Mouse (Mus musculus) splenic B cell, adult 2 months (primary cell): ENCODE measurements around the gene Rnpepl1.
"Not testable (repeated sequence)": the region's sequence is repeated elsewhere in the genome, so short reads cannot be mapped to it uniquely, and the experiment has no call there.

ENCODE experiments used
- DNase-seq: peaks from one replicate; pipeline ENCODE4 v3.0.0-alpha.2; 2011; ENCODE audit warnings: low read depth, low spot score
- H3K27me3 ChIP-seq: 2 replicates; pipeline ENCODE4 v1.6.1; 2012; ENCODE audit warnings: mild to moderate bottlenecking, low read length, moderate library complexity, mixed read lengths; ENCODE audit not compliant: control insufficient read depth, poor library complexity, insufficient read depth, severe bottlenecking
- H3K36me3 ChIP-seq: 2 replicates; pipeline ENCODE4 v1.6.1; 2012; ENCODE audit warnings: mild to moderate bottlenecking, low read length, moderate library complexity, mixed read lengths; ENCODE audit not compliant: control insufficient read depth, poor library complexity, insufficient read depth, severe bottlenecking

Rnpepl1 gene

DNA sequence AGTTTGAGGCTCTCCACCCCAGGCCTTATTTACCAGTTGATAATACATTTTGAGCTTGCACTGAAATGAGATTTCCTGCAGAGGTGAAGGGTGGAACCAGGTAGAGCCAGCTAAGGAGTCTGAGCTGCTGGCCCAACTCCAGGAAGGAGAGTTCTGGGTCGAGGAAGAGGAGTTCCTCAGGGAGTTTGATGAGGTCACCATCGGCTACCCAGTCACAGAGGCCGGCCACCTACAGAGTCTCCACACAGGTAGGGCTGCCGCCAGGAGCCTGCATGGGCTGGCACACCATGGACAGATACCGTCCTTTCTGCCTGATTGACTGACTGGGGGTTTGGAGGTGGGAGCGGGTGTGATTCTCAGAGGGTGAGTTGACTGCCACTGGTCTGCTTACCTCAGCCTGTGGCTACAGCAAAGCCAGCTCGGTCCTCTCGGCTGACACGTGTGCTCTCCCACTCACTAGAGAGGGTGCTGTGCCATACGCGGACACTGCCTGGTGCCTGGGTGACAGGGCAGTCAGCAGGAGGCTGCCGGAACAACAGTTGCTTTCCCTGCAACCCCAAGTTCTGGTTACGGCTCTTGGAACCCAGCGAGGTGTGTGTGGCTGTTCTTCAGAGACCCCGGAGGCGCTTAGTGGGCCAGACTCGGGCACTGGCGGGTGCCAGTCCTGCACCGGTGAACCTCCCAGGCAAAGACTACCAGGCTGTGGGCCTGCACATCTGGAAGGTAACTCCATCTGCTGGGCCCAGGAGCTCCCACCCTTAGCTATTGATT lies 32.8 kb downstream of the Rnpepl1 start:
- no peak for DNase-seq
- no peaks in the 10 kb centered on the region for H3K27me3 ChIP-seq
- no peaks in the 10 kb centered on the region; the same call in none of the 2 replicates for H3K36me3 ChIP-seq

DNA sequence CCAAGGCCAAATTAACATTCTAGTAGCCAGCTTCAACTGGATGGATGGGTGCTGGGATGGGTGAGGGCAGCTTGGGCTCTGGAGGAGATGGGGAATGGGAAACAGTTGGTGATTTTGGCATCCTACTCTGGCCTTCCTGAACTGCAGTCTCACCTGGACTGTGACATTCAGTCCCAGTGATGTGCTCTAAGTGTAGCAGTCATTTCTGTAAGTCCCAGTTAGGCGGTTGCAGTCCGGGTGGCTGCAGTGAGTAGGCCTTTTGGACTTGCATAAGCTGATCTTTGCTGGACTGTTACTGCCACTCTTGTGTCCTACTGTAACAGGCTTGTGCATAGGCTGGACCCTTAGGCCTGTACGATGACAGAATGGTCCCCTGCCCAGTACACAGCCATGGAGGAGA lies 37.4 kb downstream of the Rnpepl1 start:
- H3K27me3 ChIP-seq, result no peaks in the 10 kb centered on the region
- H3K36me3 ChIP-seq, result no peaks in the 10 kb centered on the region; the same call in 1 of the 2 replicates
- DNase-seq, result no peak

DNA sequence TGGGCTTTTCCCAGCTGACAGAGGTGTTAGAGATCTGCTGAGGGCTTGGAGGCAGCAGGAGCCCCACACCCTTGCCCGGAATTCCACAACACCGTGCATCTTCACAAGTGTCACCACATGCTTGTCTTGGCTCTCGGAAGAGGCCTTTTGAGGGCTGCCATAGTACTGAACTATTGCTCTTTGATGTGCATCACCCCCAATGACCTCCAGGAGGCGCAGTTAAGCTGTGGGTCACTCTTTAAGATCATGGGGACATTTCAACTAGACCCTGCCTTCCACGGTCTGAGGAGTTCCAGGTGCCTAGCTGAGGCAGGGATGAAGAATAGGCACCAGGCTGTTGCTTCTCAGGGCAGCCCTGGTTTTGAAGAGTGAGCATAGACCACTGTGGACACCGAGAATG lies 38.8 kb downstream of the Rnpepl1 start:
- peak; percentile 41 for DNase-seq

DNA sequence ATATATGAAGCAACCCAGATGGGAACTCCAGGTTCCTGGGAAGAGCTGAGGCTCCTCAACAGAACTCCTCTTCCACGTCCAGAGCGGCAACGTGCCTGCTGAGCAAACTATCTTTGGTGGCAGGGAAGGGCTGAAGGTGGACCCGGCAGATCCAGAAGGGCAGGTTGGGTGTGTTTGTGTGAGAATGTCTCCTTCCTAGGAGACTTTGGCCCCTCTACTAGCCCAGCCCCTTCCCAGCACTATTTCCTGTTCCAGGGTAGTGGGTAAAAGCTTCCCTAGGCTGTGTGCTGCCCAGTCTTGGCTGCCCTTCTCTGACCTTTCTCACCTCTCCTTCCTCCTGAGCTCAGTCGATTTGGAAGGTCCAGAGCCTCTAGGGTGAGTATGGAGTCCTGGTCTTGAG lies 40.0 kb downstream of the Rnpepl1 start, which contains the start of gene Gpr35:
TSS of gene Gpr35 (plus strand) at position 259 of the 400 bp plus-strand sequence.
- Histone ChIP-seq H3K27me3 (no peaks in the 10 kb centered on the region), H3K36me3 (no peaks in the 10 kb centered on the region)
- no peak for DNase-seq

More for the DNA sequence above, 38.8 kb downstream of the Rnpepl1 start:
- H3K27me3 ChIP-seq, result no peaks in the 10 kb centered on the region
- no peaks in the 10 kb centered on the region; the same call in 1 of the 2 replicates for H3K36me3 ChIP-seq

DNA sequence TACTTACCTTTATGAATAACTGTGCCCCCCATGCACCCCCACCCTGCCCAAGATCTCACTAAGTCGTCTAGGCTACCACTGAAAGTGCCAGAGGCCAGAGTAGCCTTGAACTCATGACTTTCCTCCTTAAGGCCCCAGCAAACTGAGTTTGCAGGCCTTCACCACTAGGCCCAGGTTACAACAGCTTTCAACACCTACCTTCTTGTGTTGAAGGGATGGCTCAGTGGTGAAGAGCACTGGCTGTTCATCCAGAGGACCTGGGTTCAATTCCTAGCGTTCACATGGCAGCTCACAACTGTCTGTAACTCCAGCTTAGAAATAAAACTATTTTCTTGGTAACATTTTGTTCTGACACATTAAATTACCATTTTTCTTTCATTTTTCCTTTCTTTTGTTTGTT lies 43.1 kb downstream of the Rnpepl1 start:
- Histone ChIP-seq H3K36me3 (no peaks in the 10 kb centered on the region), H3K27me3 (no peaks in the 10 kb centered on the region)
- no peak for DNase-seq

DNA sequence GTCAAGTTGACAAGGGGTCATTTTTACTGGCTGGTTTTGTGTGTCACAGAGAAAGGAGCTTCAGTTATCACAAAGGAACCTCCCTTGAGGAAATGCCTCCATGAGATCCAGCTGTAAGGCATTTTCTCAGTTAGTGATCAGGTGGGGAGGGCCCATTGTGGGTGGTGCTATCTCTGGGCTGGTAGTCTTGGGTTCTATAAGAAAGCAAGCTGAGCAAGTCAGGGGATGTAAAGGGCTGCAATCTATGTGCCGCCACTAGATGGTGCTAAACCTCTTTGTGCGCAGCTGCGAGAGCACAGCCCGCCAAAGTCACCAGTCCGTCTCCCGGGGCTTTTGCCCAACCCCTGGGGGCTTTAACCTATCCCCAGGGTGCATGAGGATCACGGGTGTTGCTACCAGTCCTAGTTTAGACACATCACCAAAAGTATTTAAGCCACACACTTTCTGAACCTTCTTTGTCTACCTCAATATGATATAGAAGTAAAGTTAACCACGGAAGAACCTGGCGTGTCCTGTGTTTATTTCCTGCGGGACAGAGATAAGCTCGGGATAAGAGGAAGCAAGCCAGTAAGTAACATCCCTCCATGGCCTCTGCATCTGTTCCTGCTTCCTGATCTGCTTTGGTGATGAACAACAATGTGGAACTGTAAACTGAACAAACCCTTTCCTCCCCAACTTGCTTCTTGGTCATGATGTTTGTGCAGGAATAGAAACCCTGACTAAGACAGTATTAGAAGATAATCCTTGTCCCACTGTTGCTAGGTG lies 46.2 kb downstream of the Rnpepl1 start:
- DNase-seq, H3K27me3 ChIP-seq, H3K36me3 ChIP-seq: not testable (repeated sequence)

DNA sequence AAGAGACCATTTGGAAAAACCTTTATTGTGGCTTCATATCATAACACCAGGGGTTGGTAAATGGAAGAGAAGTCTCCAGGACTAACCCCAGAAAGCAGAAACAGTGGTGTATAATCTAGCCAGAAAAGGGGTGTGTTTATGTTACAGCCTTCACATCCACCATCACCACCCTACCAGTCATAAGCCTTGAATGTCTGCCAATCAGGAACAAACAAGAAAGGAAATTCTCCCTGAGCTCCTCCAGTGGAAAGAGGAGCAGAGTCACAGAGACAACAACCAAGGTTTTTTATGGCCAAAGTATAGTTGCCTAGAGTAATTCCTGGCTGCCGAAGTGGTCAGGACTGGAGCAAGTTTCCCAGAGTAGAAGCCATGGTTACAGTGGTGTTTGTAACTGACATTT lies 48.4 kb downstream of the Rnpepl1 start:
- H3K36me3 ChIP-seq, result no peaks in the 10 kb centered on the region
- H3K27me3 ChIP-seq, result no peaks in the 10 kb centered on the region
- no peak for DNase-seq

DNA sequence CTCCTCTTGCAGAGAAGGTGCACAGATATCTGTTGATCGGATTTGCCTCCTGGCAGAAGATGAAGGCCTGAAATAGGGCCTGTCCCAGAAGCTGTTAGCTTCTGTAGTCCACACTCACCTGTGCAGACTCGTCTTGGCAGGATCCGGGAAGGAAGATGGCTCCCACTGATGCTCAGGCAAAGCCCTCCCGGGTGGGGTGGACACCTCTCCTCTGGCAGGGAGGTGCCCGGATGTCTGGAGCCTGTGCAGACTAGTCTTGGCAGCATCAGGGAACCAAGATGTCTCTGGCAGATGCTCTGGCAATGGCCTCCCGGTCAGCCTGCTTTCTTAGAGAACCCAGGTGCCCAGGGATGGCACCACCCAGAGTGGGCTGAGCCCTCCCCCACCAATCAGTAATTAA lies 60.2 kb downstream of the Rnpepl1 start:
- H3K27me3 ChIP-seq, H3K36me3 ChIP-seq, DNase-seq: not testable (repeated sequence)

DNA sequence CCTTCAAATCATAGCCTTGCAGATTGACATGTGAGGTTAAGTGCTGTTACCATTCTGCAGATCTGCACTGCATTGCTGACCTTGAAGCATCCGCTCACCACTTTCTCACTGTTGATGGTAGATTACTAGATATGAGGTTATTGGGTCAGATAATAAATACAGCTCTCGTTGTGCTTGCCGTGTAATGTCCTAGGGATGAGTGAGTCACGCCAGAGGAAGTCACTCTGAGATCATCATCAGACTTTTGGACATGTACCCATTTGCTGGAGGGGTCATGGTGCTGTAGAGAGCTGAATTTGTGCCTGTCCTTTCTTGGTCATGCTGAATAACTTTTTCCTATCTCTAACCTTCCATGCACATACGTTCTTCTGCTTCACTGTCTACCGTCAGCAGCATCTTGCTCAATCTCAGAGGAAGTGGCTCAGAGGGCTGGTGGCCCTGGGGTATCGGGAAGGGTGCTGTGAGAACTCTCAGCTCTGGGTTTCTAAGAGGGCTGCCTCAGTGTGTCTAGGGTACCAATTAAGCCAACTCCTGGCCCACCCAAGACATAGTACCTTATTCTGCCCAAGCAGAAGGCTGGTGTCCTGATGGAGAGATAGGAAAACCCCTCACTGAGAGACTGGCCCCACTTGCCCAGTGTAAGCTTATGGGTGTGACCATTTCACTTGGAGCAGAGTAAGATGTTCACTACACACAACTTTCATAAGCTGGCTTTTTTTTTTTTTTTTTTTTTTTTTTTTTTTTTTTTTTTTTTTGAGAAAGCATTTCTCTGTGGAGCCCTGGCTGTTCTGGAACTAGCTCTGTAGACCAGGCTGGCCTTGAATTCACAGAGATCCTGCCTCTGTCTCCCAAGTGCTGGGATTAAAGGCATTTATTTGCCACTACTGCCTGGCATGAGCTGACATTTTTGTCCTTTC lies 61.6 kb downstream of the Rnpepl1 start:
- no peaks in the 10 kb centered on the region for H3K27me3 ChIP-seq
- no peak for DNase-seq
- H3K36me3 ChIP-seq, result no peaks in the 10 kb centered on the region

DNA sequence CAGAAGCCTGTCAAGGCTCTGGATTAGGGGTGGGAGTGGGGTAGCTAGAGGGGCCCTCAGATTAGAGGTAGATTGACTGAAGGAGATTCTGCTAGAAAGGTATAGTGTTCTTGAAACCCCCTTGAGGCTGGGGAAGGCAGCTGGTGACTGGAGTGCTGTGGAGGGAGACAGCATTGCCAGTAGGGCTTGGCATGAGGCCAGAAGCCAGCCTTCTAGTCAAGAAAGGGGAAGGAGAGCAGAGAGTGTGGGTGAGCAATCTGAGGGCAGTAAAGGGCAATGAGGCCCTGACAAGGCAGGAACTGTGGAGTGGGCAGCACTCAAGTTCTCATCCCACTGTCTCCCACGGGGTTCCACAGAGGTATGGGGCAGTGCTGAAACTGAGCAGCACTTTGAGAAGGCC lies 62.3 kb downstream of the Rnpepl1 start:
- Histone ChIP-seq H3K27me3 (no peaks in the 10 kb centered on the region), H3K36me3 (no peaks in the 10 kb centered on the region)
- DNase-seq, result peak; percentile 47
